18 mouse cellular contexts compared by ENCODE assay signal in genomic region chr19:34444785-34445184, GRCm38 (mm10). TPM values are rescaled to one million over a fixed set of nuclear protein-coding genes. Genes with fewer than 3 reads are reported as not detected.
DNase-seq lines count a peak whose midpoint lies in the region; ATAC-seq and TF ChIP-seq lines count a peak whose summit lies in the region.
"Had no signal": no experiment of that assay in that cellular context is flagged by ENCODE, and none has a peak within 500 bp of the region (broad histone marks: within the 10 kb centered on the region; RNA-seq: fewer than 3 reads in every experiment).

No protein-coding gene starts in this region.

- no peak overlapping the region for H3K9ac ChIP-seq in limb, embryonic 14.5 days (ENCODE audit: low read depth, low read length, severe bottlenecking)
- H3K9ac ChIP-seq in limb, embryonic 15.5 days, result no peak overlapping the region
- H3K9ac ChIP-seq: hindbrain, embryonic 12.5 days; liver, embryonic 13.5 days; neural tube, embryonic 12.5 days had no signal

- no peaks in the 10 kb centered on the region for H3K27me3 ChIP-seq in limb, embryonic 14.5 days (ENCODE audit: control insufficient read depth, insufficient read depth, low read length)
- H3K27me3 ChIP-seq in limb, embryonic 10.5 days (ENCODE audit: low read depth, poor library complexity, severe bottlenecking), result no peaks in the 10 kb centered on the region
- no peaks in the 10 kb centered on the region for H3K27me3 ChIP-seq in limb, embryonic 15.5 days
- H3K27me3 ChIP-seq: CH12.LX; hindbrain, embryonic 12.5 days; liver, embryonic 13.5 days; neural tube, embryonic 12.5 days had no signal

- H3K4me2 ChIP-seq in limb, embryonic 14.5 days (replicated peaks; ENCODE audit: low read depth, low read length, severe bottlenecking), result no peak overlapping the region
- H3K4me2 ChIP-seq in limb, embryonic 15.5 days, result no peak overlapping the region
- H3K4me2 ChIP-seq: hindbrain, embryonic 12.5 days; liver, embryonic 13.5 days; neural tube, embryonic 12.5 days had no signal

- no peak for DNase-seq in limb, embryonic 14.5 days (ENCODE audit: low spot score)
- DNase-seq in limb, embryonic 10.5 days (ENCODE audit: low spot score), result no peak
- DNase-seq in 3T3-L1 (ENCODE audit: low read depth, low spot score), result peak; percentile 28
- peak; percentile 71 for DNase-seq in 416B (ENCODE audit: low read depth)
- DNase-seq in spleen, postnatal 14 days (ENCODE audit: low spot score in 2 of 2), result no peak
- DNase-seq in Muller cell, postnatal 12 days (ENCODE audit: inconsistent ontology term), result no peak
- DNase-seq: adrenal gland, postnatal 14 days; cerebellum, adult 8-10 months; gastrocnemius, postnatal 10 days; kidney, adult 8-10 months; liver, embryonic 13.5 days; right cerebral cortex, postnatal 14 days; thymus, postnatal 4 days had no signal

- ATAC-seq in limb, embryonic 14.5 days (ENCODE audit: low FRiP score, low read depth), result no peak
- ATAC-seq in limb, embryonic 15.5 days (ENCODE audit: insufficient number of reproducible peaks, low FRiP score, low TSS enrichment, low read depth), result no peak
- ATAC-seq: inflammation-experienced regulatory T-cells, adult 6 months had no signal

- WGBS in limb, embryonic 14.5 days, result 79% methylated on average over 3 of the region's 3 CpGs
- 82% methylated on average over 3 of the region's 3 CpGs for WGBS in limb, embryonic 10.5 days
- 73% methylated on average over 3 of the region's 3 CpGs for whole genome bisulfite sequencing in limb, embryonic 15.5 days

- H3K4me1 ChIP-seq in limb, embryonic 14.5 days (ENCODE audit: control insufficient read depth, insufficient read depth, low read length), result peaks cover 4% of the 10 kb centered on the region; the same call in 1 of the 2 replicates
- peaks cover 11% of the 10 kb centered on the region for H3K4me1 ChIP-seq in limb, embryonic 10.5 days
- H3K4me1 ChIP-seq in limb, embryonic 15.5 days, result no peaks in the 10 kb centered on the region
- H3K4me1 ChIP-seq: hindbrain, embryonic 12.5 days; liver, embryonic 13.5 days; neural tube, embryonic 12.5 days had no signal

- no peaks in the 10 kb centered on the region for H3K36me3 ChIP-seq in limb, embryonic 14.5 days (ENCODE audit: control insufficient read depth, insufficient read depth, low read length)
- H3K36me3 ChIP-seq in limb, embryonic 10.5 days, result no peaks in the 10 kb centered on the region
- H3K36me3 ChIP-seq in limb, embryonic 15.5 days, result no peaks in the 10 kb centered on the region
- H3K36me3 ChIP-seq: hindbrain, embryonic 12.5 days; liver, embryonic 13.5 days; neural tube, embryonic 12.5 days had no signal

- 0 out of 2 replicates have a peak overlapping the region, but pooled peaks have one; percentile 43 for H3K27ac ChIP-seq in limb, embryonic 14.5 days (replicated peaks; ENCODE audit: low read depth, low read length)
- no peak overlapping the region for H3K27ac ChIP-seq in limb, embryonic 10.5 days
- peak overlapping the region; percentile 33; the same call in 1 of the 2 replicates for H3K27ac ChIP-seq in limb, embryonic 15.5 days
- H3K27ac ChIP-seq: hindbrain, embryonic 12.5 days; liver, embryonic 13.5 days; neural tube, embryonic 12.5 days had no signal

- H3K9me3 ChIP-seq in limb, embryonic 14.5 days (ENCODE audit: control insufficient read depth, low read length), result no peaks in the 10 kb centered on the region
- H3K9me3 ChIP-seq in limb, embryonic 10.5 days (replicated peaks), result no peaks in the 10 kb centered on the region
- H3K9me3 ChIP-seq in limb, embryonic 15.5 days, result no peaks in the 10 kb centered on the region
- H3K9me3 ChIP-seq: hindbrain, embryonic 12.5 days; liver, embryonic 13.5 days; neural tube, embryonic 12.5 days had no signal

- no peak for TF ChIP-seq POLR2A in limb, embryonic 14.5 days (IDR thresholded peaks at IDR 0.05; ENCODE audit: borderline replicate concordance, extremely low read depth, insufficient read depth, insufficient read length)

- no peak overlapping the region for H3K4me3 ChIP-seq in limb, embryonic 14.5 days (replicated peaks; ENCODE audit: low read length)
- H3K4me3 ChIP-seq in limb, embryonic 10.5 days, result no peak overlapping the region
- no peak overlapping the region for H3K4me3 ChIP-seq in limb, embryonic 15.5 days
- H3K4me3 ChIP-seq: hindbrain, embryonic 12.5 days; liver, embryonic 13.5 days; neural tube, embryonic 12.5 days had no signal

RNA-seq across cellular contexts. Expression of gene Ch25h, which starts 30.2 kb away (rescaled TPM):
- 42.0 and 51.6 TPM in 2 replicates for polyA plus RNA-seq in limb, embryonic 14.5 days (2012; rRNA removed)
- polyA plus RNA-seq in limb, embryonic 14.5 days (2014; fragmentation: Nextera tagmentation; extraction: Ambion mirVana), result 29.3 and 31.3 TPM in 2 replicates
- polyA plus RNA-seq in limb, embryonic 10.5 days (2016; fragmentation: Nextera tagmentation; extraction: Ambion mirVana), result 0.18 and 1.2 TPM in 2 replicates
- polyA plus RNA-seq in limb, embryonic 15.5 days (2015; fragmentation: Nextera tagmentation; extraction: Ambion mirVana), result 19.4 and 22.5 TPM in 2 replicates

Comparison
In these comparisons a context has a peak if more than half of its experiments do, and no peak if none do; other contexts are left out.
1. DNase-seq: peak in 3T3-L1 (single experiment) and 416B (single experiment); none in limb, embryonic 14.5 days (single experiment), limb, embryonic 10.5 days (single experiment), spleen, postnatal 14 days (0 of 2) and Muller cell, postnatal 12 days (single experiment).